Mouse (Mus musculus) forebrain, embryonic 16.5 days (tissue): Measurements from ENCODE around the gene Catsper2. TPM values are rescaled to one million over a fixed set of nuclear protein-coding genes. Genes with fewer than 3 reads are reported as not detected.
A peak's percentile ranks its signal among the peaks of the same experiment; 100 is the strongest.

Experiments
- ATAC-seq: fragments of 200-750 bp; cut with Nextera tagmentation; 2 replicates; pipeline ENCODE4 v1.8.0; 2017; ENCODE audit warnings: mild to moderate bottlenecking, moderate library complexity
- H3K27ac ChIP-seq: fragments of 300-500 bp; sonication (generic); 2 replicates; pipeline ENCODE4 v1.5.1; 2014; ENCODE audit warnings: low read length, control low read depth
- H3K27me3 ChIP-seq: fragments of 300-500 bp; sonication (generic); replicated peaks from 2 replicates; pipeline ENCODE4 v1.6.1; 2014; ENCODE audit warnings: low read length; ENCODE audit not compliant: control insufficient read depth, insufficient read depth
- H3K36me3 ChIP-seq: fragments of 300-500 bp; sonication (generic); 2 replicates; pipeline ENCODE4 v1.6.1; 2014; ENCODE audit not compliant: control insufficient read depth, insufficient read depth
- H3K4me1 ChIP-seq: fragments of 300-500 bp; sonication (generic); replicated peaks from 2 replicates; pipeline ENCODE4 v1.6.1; 2014; ENCODE audit warnings: low read length; ENCODE audit not compliant: control insufficient read depth, insufficient read depth
- H3K4me2 ChIP-seq: fragments of 300-500 bp; sonication (generic); 2 replicates; pipeline ENCODE4 v1.6.1; 2014; ENCODE audit warnings: mild to moderate bottlenecking, low read length, control low read depth
- H3K4me3 ChIP-seq: fragments of 300-500 bp; sonication (generic); replicated peaks from 2 replicates; pipeline ENCODE4 v1.5.1; 2014; ENCODE audit warnings: mild to moderate bottlenecking, low read length, control low read depth
- H3K9ac ChIP-seq: fragments of 300-500 bp; sonication (generic); replicated peaks from 2 replicates; pipeline ENCODE4 v1.6.1; 2014; ENCODE audit warnings: low read depth, low read length, control low read depth
- H3K9me3 ChIP-seq: fragments of 300-500 bp; sonication (generic); 2 replicates; pipeline ENCODE4 v1.6.1; 2016; ENCODE audit warnings: low read length; ENCODE audit not compliant: control insufficient read depth
- WGBS: fragments of 180-500 bp; shearing (Covaris S2); extraction: QIAGEN DNeasy Blood & Tissue Kit; methylation state at CpG from one replicate; pipeline ENCODE4 v1.1.7; 2014; 5-methylcytosine and 5-hydroxymethylcytosine counted together
- polyA plus RNA-seq: library from polyadenylated mRNA; unstranded; fragments of >200 nt; fragmentation: Nextera tagmentation; extraction: Ambion mirVana; gene quantifications from 2 replicates; pipeline ENCODE4 v1.2.1, GENCODE M21; 2015

Gene Catsper2
- polyA plus RNA-seq, 1 experiment from 2014 or later: 7.5 TPM

GRCm38 (mm10) chr2:121440834-121441605 lies 27.4 kb upstream of the Catsper2 start:
- Histone ChIP-seq H3K9me3 (no peaks in the 10 kb centered on the region), H3K36me3 (peaks cover 25% of the 10 kb centered on the region), H3K4me3 (no peak overlapping the region), H3K27ac (no peak overlapping the region), H3K9ac (no peak overlapping the region), H3K4me1 (peaks cover 14% of the 10 kb centered on the region), H3K27me3 (peaks cover 5% of the 10 kb centered on the region; the same call in 1 of the 2 replicates), H3K4me2 (no peak overlapping the region)
- WGBS: 54% methylated on average over 5 of the region's 5 CpGs
- ATAC-seq: no peak

GRCm38 (mm10) chr2:121439746-121440145 lies 26.2 kb upstream of the Catsper2 start:
- Histone ChIP-seq H3K27me3 (peaks cover 5% of the 10 kb centered on the region; the same call in 1 of the 2 replicates), H3K4me3 (no peak overlapping the region), H3K27ac (no peak overlapping the region), H3K4me1 (peaks cover 14% of the 10 kb centered on the region), H3K36me3 (peaks cover 33% of the 10 kb centered on the region), H3K4me2 (no peak overlapping the region), H3K9me3 (no peaks in the 10 kb centered on the region), H3K9ac (no peak overlapping the region)
- no peak for ATAC-seq
- WGBS: 82% methylated on average over 4 of the region's 4 CpGs

GRCm38 (mm10) chr2:121434854-121435253 lies 21.3 kb upstream of the Catsper2 start:
- no peaks in the 10 kb centered on the region for H3K4me1 ChIP-seq
- H3K27ac ChIP-seq: no peak overlapping the region
- H3K4me3 ChIP-seq: no peak overlapping the region
- ATAC-seq: no peak
- WGBS: 89% methylated on average over 1 of the region's 1 CpGs
- no peaks in the 10 kb centered on the region for H3K27me3 ChIP-seq
- no peaks in the 10 kb centered on the region for H3K9me3 ChIP-seq
- peaks cover 75% of the 10 kb centered on the region for H3K36me3 ChIP-seq
- H3K4me2 ChIP-seq: no peak overlapping the region
- no peak overlapping the region for H3K9ac ChIP-seq

DNA sequence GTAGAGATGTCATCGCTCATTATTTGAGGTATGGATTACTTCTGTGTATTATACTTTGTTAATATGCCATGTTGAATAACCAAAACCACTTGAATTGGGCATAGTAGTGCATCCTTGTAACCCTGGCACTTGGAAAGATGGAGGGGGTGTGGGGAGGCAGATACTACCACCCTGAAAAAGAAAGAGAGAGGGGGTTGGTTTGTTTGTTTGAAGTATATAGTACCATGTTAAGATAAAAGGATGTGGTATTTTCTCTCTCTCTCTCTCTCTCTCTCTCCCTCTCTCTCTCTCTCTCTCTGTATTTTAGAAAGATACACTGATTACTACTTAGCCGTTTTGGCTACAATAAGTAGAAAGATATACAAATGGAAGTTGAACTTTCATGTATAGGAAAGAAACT lies 12.3 kb upstream of the Catsper2 start:
- no peak overlapping the region for H3K27ac ChIP-seq
- H3K27me3 ChIP-seq: no peaks in the 10 kb centered on the region
- H3K36me3 ChIP-seq: peaks cover 26% of the 10 kb centered on the region
- ATAC-seq: no peak
- no peaks in the 10 kb centered on the region for H3K9me3 ChIP-seq
- H3K4me3 ChIP-seq: no peak overlapping the region
- 91% methylated on average over 2 of the region's 2 CpGs for WGBS
- H3K4me1 ChIP-seq: no peaks in the 10 kb centered on the region
- no peak overlapping the region for H3K9ac ChIP-seq
- no peak overlapping the region for H3K4me2 ChIP-seq

- Histone ChIP-seq H3K36me3 (peaks cover 9% of the 10 kb centered on the region), H3K4me1 (no peaks in the 10 kb centered on the region), H3K9me3 (no peaks in the 10 kb centered on the region), H3K27ac (no peak overlapping the region), H3K27me3 (no peaks in the 10 kb centered on the region), H3K4me2 (no peak overlapping the region), H3K4me3 (no peak overlapping the region), H3K9ac (no peak overlapping the region)
- WGBS: 96% methylated on average over 2 of the region's 2 CpGs
- no peak for ATAC-seq
Measured at GRCm38 (mm10) chr2:121423166-121423565, 9.6 kb upstream of the Catsper2 start.

DNA sequence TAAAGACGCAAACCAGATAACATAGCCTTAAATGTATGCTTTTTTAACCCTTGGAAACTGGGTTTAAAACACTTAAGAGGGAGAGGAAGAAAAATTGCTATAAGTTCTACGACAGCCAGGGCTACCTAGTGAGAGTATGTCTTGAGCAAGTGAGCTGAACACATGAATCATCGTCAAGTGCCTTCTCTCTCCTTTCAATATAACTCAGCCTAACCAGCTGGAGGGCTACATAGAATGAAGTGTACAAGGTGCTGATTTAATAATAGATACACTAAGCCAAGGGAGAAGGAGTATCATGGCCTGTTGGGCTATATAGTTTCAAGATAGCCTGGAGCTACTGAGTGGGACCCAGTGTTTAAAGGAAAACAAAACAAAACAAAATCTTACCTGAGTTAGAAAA lies 4.9 kb upstream of the Catsper2 start:
- WGBS: 95% methylated on average over 3 of the region's 3 CpGs
- Histone ChIP-seq H3K9me3 (no peaks in the 10 kb centered on the region), H3K4me2 (no peak overlapping the region), H3K9ac (no peak overlapping the region), H3K27ac (no peak overlapping the region), H3K4me3 (no peak overlapping the region), H3K4me1 (peaks cover 17% of the 10 kb centered on the region), H3K27me3 (no peaks in the 10 kb centered on the region), H3K36me3 (peaks cover 4% of the 10 kb centered on the region)
- ATAC-seq: no peak

DNA sequence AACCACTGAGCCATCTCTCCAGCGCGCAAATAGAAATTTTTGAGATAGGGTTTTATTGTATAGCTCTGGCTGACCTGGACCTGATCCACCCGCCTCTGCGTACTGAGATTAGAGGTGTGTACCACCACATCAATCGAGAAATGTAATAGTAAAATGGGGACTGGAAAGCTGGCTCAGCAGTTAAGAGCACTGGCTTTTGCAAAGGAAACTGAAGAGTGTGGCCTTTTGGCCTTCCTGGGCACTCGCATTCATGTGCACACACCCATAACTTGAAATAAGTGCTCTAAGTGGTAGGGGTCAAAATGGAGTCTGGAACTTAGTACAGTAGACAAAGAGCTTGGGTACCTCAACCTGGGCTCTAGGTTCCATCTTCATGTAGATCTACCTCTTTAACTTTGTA lies 2.8 kb upstream of the Catsper2 start:
- H3K4me1 ChIP-seq: peaks cover 25% of the 10 kb centered on the region
- no peak overlapping the region for H3K4me3 ChIP-seq
- H3K4me2 ChIP-seq: no peak overlapping the region
- no peak for ATAC-seq
- H3K36me3 ChIP-seq: no peaks in the 10 kb centered on the region; the same call in 1 of the 2 replicates
- WGBS: 93% methylated on average over 6 of the region's 6 CpGs
- H3K9ac ChIP-seq: no peak overlapping the region
- H3K27ac ChIP-seq: no peak overlapping the region
- no peaks in the 10 kb centered on the region for H3K9me3 ChIP-seq
- H3K27me3 ChIP-seq: no peaks in the 10 kb centered on the region

- Histone ChIP-seq H3K27me3 (no peaks in the 10 kb centered on the region), H3K4me2 (peak overlapping the region; percentile 60), H3K9me3 (no peaks in the 10 kb centered on the region), H3K4me3 (peak overlapping the region; percentile 74; the same call in 1 of the 2 replicates), H3K9ac (no peak overlapping the region), H3K4me1 (peaks cover 25% of the 10 kb centered on the region), H3K27ac (no peak overlapping the region), H3K36me3 (no peaks in the 10 kb centered on the region; the same call in 1 of the 2 replicates)
- ATAC-seq: no peak
- WGBS: 75% methylated on average over 3 of the region's 3 CpGs
Measured at GRCm38 (mm10) chr2:121415591-121415990, 2.0 kb upstream of the Catsper2 start.

- H3K4me2 ChIP-seq: peak overlapping the region; percentile 60
- H3K4me1 ChIP-seq: peaks cover 25% of the 10 kb centered on the region
- peak overlapping the region; percentile 74 for H3K4me3 ChIP-seq
- WGBS: 55% methylated on average over 3 of the region's 3 CpGs
- no peaks in the 10 kb centered on the region for H3K27me3 ChIP-seq
- H3K9ac ChIP-seq: peak overlapping the region; percentile 85; the same call in 1 of the 2 replicates
- H3K36me3 ChIP-seq: no peaks in the 10 kb centered on the region; the same call in 1 of the 2 replicates
- ATAC-seq: no peak
- no peak overlapping the region for H3K27ac ChIP-seq
- H3K9me3 ChIP-seq: no peaks in the 10 kb centered on the region
Measured at GRCm38 (mm10) chr2:121415103-121415502, 1.5 kb upstream of the Catsper2 start.
